Mouse (Mus musculus) G1E (cell line): ENCODE data around the gene Nfkbiz.

Experiments used
- CTCF ChIP-seq: IDR thresholded peaks from 2 replicates; pipeline ENCODE4 v1.5.1; 2012; ENCODE audit warnings: low read depth, low read length, inconsistent platforms, mixed read lengths
- GATA1 ChIP-seq: IDR thresholded peaks from 2 replicates; pipeline ENCODE4 v1.6.1; 2012; ENCODE audit warnings: borderline replicate concordance, low read length, inconsistent platforms, mixed read lengths
- GATA2 ChIP-seq: IDR thresholded peaks from 2 replicates; pipeline ENCODE4 v1.6.1; 2012; ENCODE audit warnings: low read depth, low read length, inconsistent platforms, borderline replicate concordance
- POLR2AphosphoS5 ChIP-seq: IDR thresholded peaks from 2 replicates; pipeline ENCODE4 v1.6.1; 2012; ENCODE audit warnings: low read depth, low read length, inconsistent platforms; ENCODE audit not compliant: insufficient replicate concordance

GRCm38 (mm10) chr16:55844847-55845246 lies 6.1 kb upstream of the Nfkbiz start:
- TF ChIP-seq CTCF (no peak), POLR2AphosphoS5 (no peak), GATA1 (no peak), GATA2 (no peak)
